ENCODE assay signal across 14 mouse cellular contexts in genomic region chr2:173251675-173252074, GRCm38 (mm10). TPM values are rescaled to one million over a fixed set of nuclear protein-coding genes. Genes with fewer than 3 reads are reported as not detected.
DNase-seq lines count a peak whose midpoint lies in the region; ATAC-seq lines count a peak whose summit lies in the region.
"Had no signal": no experiment of that assay in that cellular context is flagged by ENCODE, and none has a peak within 500 bp of the region (broad histone marks: within the 10 kb centered on the region; RNA-seq: fewer than 3 reads in every experiment).

No protein-coding gene starts in this region.

- WGBS in heart, embryonic 15.5 days: 37% methylated on average over 9 of the region's 9 CpGs
- 84% methylated on average over 9 of the region's 9 CpGs for WGBS in midbrain, embryonic 11.5 days
- WGBS in midbrain, embryonic 16.5 days: 54% methylated on average over 9 of the region's 9 CpGs
- WGBS in stomach, embryonic 15.5 days: 46% methylated on average over 9 of the region's 9 CpGs

- no peak overlapping the region for H3K4me3 ChIP-seq in heart, embryonic 15.5 days
- H3K4me3 ChIP-seq in midbrain, embryonic 11.5 days (ENCODE audit: low read depth, low read length): no peak overlapping the region
- H3K4me3 ChIP-seq in midbrain, embryonic 16.5 days (ENCODE audit: low read depth, low read length): no peak overlapping the region
- no peak overlapping the region for H3K4me3 ChIP-seq in stomach, embryonic 15.5 days (replicated peaks)
- H3K4me3 ChIP-seq: embryonic facial prominence, embryonic 12.5 days; liver, embryonic 15.5 days had no signal

- H3K9ac ChIP-seq in heart, embryonic 15.5 days: no peak overlapping the region
- 0 out of 2 replicates have a peak overlapping the region, but pooled peaks have one; percentile 12 for H3K9ac ChIP-seq in midbrain, embryonic 11.5 days (ENCODE audit: low read length)
- H3K9ac ChIP-seq in midbrain, embryonic 16.5 days (ENCODE audit: low read depth, low read length): no peak overlapping the region
- H3K9ac ChIP-seq in stomach, embryonic 15.5 days: no peak overlapping the region
- H3K9ac ChIP-seq: embryonic facial prominence, embryonic 12.5 days; liver, embryonic 15.5 days had no signal

- no peaks in the 10 kb centered on the region for H3K27me3 ChIP-seq in heart, embryonic 15.5 days
- H3K27me3 ChIP-seq in midbrain, embryonic 11.5 days (ENCODE audit: control insufficient read depth, insufficient read depth, low read length): no peaks in the 10 kb centered on the region
- no peaks in the 10 kb centered on the region for H3K27me3 ChIP-seq in midbrain, embryonic 16.5 days (ENCODE audit: control insufficient read depth, insufficient read depth, low read depth, low read length)
- no peaks in the 10 kb centered on the region for H3K27me3 ChIP-seq in stomach, embryonic 15.5 days (replicated peaks)
- H3K27me3 ChIP-seq: embryonic facial prominence, embryonic 12.5 days; liver, embryonic 15.5 days had no signal

- peak overlapping the region; percentile 72 for H3K27ac ChIP-seq in heart, embryonic 15.5 days
- no peak overlapping the region for H3K27ac ChIP-seq in midbrain, embryonic 11.5 days (ENCODE audit: low read depth, low read length)
- H3K27ac ChIP-seq in midbrain, embryonic 16.5 days (ENCODE audit: low read length): no peak overlapping the region
- peak overlapping the region; percentile 57 for H3K27ac ChIP-seq in stomach, embryonic 15.5 days
- H3K27ac ChIP-seq: embryonic facial prominence, embryonic 12.5 days; liver, embryonic 15.5 days had no signal

- H3K9me3 ChIP-seq in heart, embryonic 15.5 days (replicated peaks): no peaks in the 10 kb centered on the region
- H3K9me3 ChIP-seq in midbrain, embryonic 11.5 days (ENCODE audit: control insufficient read depth, low read length): no peaks in the 10 kb centered on the region
- no peaks in the 10 kb centered on the region for H3K9me3 ChIP-seq in midbrain, embryonic 16.5 days (replicated peaks; ENCODE audit: control insufficient read depth, low read length, poor library complexity, severe bottlenecking)
- H3K9me3 ChIP-seq in stomach, embryonic 15.5 days: no peaks in the 10 kb centered on the region
- H3K9me3 ChIP-seq: embryonic facial prominence, embryonic 12.5 days; liver, embryonic 15.5 days had no signal

- no peak overlapping the region for H3K4me2 ChIP-seq in heart, embryonic 15.5 days
- H3K4me2 ChIP-seq in midbrain, embryonic 11.5 days: no peak overlapping the region
- H3K4me2 ChIP-seq in midbrain, embryonic 16.5 days (ENCODE audit: low read length): no peak overlapping the region
- no peak overlapping the region; the same call in 1 of the 2 replicates for H3K4me2 ChIP-seq in stomach, embryonic 15.5 days
- H3K4me2 ChIP-seq: embryonic facial prominence, embryonic 12.5 days; liver, embryonic 15.5 days had no signal

- no peak for DNase-seq in heart, postnatal 25 days (ENCODE audit: low spot score)
- DNase-seq in midbrain, embryonic 11.5 days (ENCODE audit: low spot score, missing footprints): no peak
- DNase-seq in kidney, postnatal 14 days: peak; percentile 53
- DNase-seq in adrenal gland, postnatal 14 days: no peak
- DNase-seq: cerebellum, adult 18-20 months; heart, adult 18-20 months; thymus, postnatal 14 days had no signal

- intact Hi-C loops in heart, postnatal 25 days (cut with DNase I): no loop called here

- peaks cover 97% of the 10 kb centered on the region for H3K4me1 ChIP-seq in heart, embryonic 15.5 days (replicated peaks)
- H3K4me1 ChIP-seq in midbrain, embryonic 11.5 days (ENCODE audit: control insufficient read depth, insufficient read depth, low read length): peaks cover 57% of the 10 kb centered on the region
- peaks cover 54% of the 10 kb centered on the region for H3K4me1 ChIP-seq in midbrain, embryonic 16.5 days (ENCODE audit: control insufficient read depth, insufficient read depth, low read length)
- H3K4me1 ChIP-seq in stomach, embryonic 15.5 days: peaks cover 93% of the 10 kb centered on the region
- H3K4me1 ChIP-seq: liver, embryonic 15.5 days had no signal

- ATAC-seq in heart, embryonic 15.5 days (replicated peaks; ENCODE audit: insufficient number of reproducible peaks, insufficient read depth, low FRiP score, low read depth): no peak
- no peak for ATAC-seq in midbrain, embryonic 11.5 days (ENCODE audit: low FRiP score)
- no peak for ATAC-seq in midbrain, embryonic 16.5 days
- no peak for ATAC-seq in stomach, embryonic 15.5 days (ENCODE audit: insufficient read depth, low FRiP score, low read depth)
- ATAC-seq in monocyte, adult 5-6 weeks (replicated peaks; ENCODE audit: insufficient number of reproducible peaks, low FRiP score, low TSS enrichment, poor library complexity, severe bottlenecking): no peak

- H3K36me3 ChIP-seq in heart, embryonic 15.5 days: no peaks in the 10 kb centered on the region
- H3K36me3 ChIP-seq in midbrain, embryonic 11.5 days (ENCODE audit: control insufficient read depth, insufficient read depth, low read length): no peaks in the 10 kb centered on the region
- H3K36me3 ChIP-seq in midbrain, embryonic 16.5 days (ENCODE audit: control insufficient read depth, insufficient read depth, low read length): no peaks in the 10 kb centered on the region
- H3K36me3 ChIP-seq in stomach, embryonic 15.5 days: no peaks in the 10 kb centered on the region
- H3K36me3 ChIP-seq: embryonic facial prominence, embryonic 12.5 days; liver, embryonic 15.5 days had no signal

RNA-seq across cellular contexts. Expression of gene Pmepa1, which starts 24.7 kb away (rescaled TPM):
- 4.6 and 5.1 TPM in 2 replicates for polyA plus RNA-seq in heart, embryonic 15.5 days (2015; fragmentation: Nextera tagmentation; extraction: Ambion mirVana)
- 10 to 100 TPM; 28.2 to 31.9 TPM for total RNA-seq in heart, postnatal 25 days (2021)
- polyA plus RNA-seq in midbrain, embryonic 11.5 days (2014; fragmentation: Nextera tagmentation; extraction: Ambion mirVana): 3.2 and 3.4 TPM in 2 replicates
- 3.4 and 4.5 TPM in 2 replicates for polyA plus RNA-seq in midbrain, embryonic 16.5 days (2015; fragmentation: Nextera tagmentation; extraction: Ambion mirVana)
- polyA plus RNA-seq in stomach, embryonic 15.5 days (2015; fragmentation: Nextera tagmentation; extraction: Ambion mirVana): 7.3 and 7.5 TPM in 2 replicates
- total RNA-seq in monocyte, adult 5-6 weeks (2017): 0.29 to 0.39 TPM in 2 of 3 replicates, not detected in the other
- 58.4 and 117 TPM in 2 replicates for total RNA-seq in adrenal gland, postnatal 14 days (2021)

RNA-seq across cellular contexts. Expression of gene Zbp1, which starts 33.0 kb away (rescaled TPM):
- polyA plus RNA-seq in heart, embryonic 15.5 days (2015; fragmentation: Nextera tagmentation; extraction: Ambion mirVana): 0.68 and 2.3 TPM in 2 replicates
- total RNA-seq in heart, postnatal 25 days (2021): 1 to 10 TPM in 1 of 2 experiments, under 1 TPM in 1; 0.26 to 1.5 TPM
- 0.46 and 0.55 TPM in 2 replicates for polyA plus RNA-seq in midbrain, embryonic 11.5 days (2014; fragmentation: Nextera tagmentation; extraction: Ambion mirVana)
- 0.30 TPM in 1 of 2 replicates, not detected in the other for polyA plus RNA-seq in midbrain, embryonic 16.5 days (2015; fragmentation: Nextera tagmentation; extraction: Ambion mirVana)
- 0.93 and 1.3 TPM in 2 replicates for polyA plus RNA-seq in stomach, embryonic 15.5 days (2015; fragmentation: Nextera tagmentation; extraction: Ambion mirVana)
- 74.4 to 86.1 TPM (median 81.1 TPM) in 3 replicates for total RNA-seq in monocyte, adult 5-6 weeks (2017)
- 2.6 and 4.3 TPM in 2 replicates for total RNA-seq in adrenal gland, postnatal 14 days (2021)
- total RNA-seq: midbrain, postnatal 0 days had no signal
- polyA plus RNA-seq: embryonic facial prominence, embryonic 12.5 days had no signal

Comparison
In these comparisons a context has a peak if more than half of its experiments do, and no peak if none do; other contexts are left out.
1. H3K27ac ChIP-seq: peak in heart, embryonic 15.5 days (single experiment) and stomach, embryonic 15.5 days (single experiment); none in midbrain, embryonic 11.5 days (single experiment) and midbrain, embryonic 16.5 days (single experiment).